Mouse (Mus musculus): ENCODE measurements around the gene Ube3b. TPM values are rescaled to one million over a fixed set of nuclear protein-coding genes. Genes with fewer than 3 reads are reported as not detected.

The Ube3b gene
- polyA plus RNA-seq, 1 experiment from 2014 or later, result 49.8 TPM

DNA sequence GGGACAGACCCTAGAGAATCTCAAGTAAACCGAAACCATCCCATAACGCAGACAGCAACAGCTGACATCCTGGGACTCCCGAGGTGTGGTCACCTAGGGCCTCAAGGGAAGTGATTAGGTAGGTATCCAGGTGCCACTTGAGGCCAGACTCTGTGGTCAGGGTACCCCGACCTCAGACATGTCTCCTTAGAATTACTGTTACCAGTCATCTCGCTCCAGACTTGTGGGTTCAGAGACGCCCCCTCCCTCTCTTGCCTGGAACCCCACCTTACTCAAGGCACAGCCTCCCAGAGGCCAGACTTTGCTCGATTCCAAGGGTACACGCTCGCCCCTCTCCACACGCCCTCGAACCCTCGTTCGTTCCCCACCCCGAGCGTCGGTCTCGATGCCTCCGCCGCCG is 644 bp upstream of the Ube3b start:
- Histone ChIP-seq H3K4me3 (peak overlapping the region; percentile 96), H3K4me1 (peaks cover 46% of the 10 kb centered on the region), H3K27me3 (ENCODE audit: low read depth, poor library complexity, severe bottlenecking) (no peaks in the 10 kb centered on the region), H3K36me3 (peaks cover 38% of the 10 kb centered on the region), H3K27ac (replicated peaks) (peak overlapping the region; percentile 98), H3K9me3 (replicated peaks) (no peaks in the 10 kb centered on the region)
- 3% methylated on average over 20 of the region's 20 CpGs for WGBS
- DNase-seq (ENCODE audit: low spot score), result peak; percentile 30

DNA sequence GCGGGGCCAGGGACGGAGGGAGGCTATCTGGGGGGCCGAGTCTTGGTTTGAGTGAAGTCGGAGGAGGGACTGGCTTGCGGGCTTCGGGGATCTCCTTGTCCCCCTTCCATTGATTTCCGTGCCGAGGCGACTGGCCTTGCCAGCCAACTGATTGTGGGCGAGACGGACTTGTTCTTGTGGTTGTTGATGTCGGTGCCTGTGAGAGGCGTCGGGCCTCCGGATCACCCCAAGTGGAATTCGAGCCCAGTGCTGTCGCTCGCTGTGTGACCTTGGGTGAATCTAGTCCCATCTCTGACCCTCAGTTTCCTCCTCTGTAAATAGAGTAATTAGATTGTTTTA is 575 bp downstream of the Ube3b start:
- H3K36me3 ChIP-seq, result peaks cover 38% of the 10 kb centered on the region
- no peak for DNase-seq (ENCODE audit: low spot score)
- H3K4me1 ChIP-seq, result peaks cover 41% of the 10 kb centered on the region
- peak overlapping the region; percentile 98 for H3K27ac ChIP-seq (replicated peaks)
- no peaks in the 10 kb centered on the region for H3K9me3 ChIP-seq (replicated peaks)
- no peaks in the 10 kb centered on the region for H3K27me3 ChIP-seq (ENCODE audit: low read depth, poor library complexity, severe bottlenecking)
- under 1% methylated on average over 18 of the region's 18 CpGs for WGBS
- peak overlapping the region; percentile 96 for H3K4me3 ChIP-seq

DNA sequence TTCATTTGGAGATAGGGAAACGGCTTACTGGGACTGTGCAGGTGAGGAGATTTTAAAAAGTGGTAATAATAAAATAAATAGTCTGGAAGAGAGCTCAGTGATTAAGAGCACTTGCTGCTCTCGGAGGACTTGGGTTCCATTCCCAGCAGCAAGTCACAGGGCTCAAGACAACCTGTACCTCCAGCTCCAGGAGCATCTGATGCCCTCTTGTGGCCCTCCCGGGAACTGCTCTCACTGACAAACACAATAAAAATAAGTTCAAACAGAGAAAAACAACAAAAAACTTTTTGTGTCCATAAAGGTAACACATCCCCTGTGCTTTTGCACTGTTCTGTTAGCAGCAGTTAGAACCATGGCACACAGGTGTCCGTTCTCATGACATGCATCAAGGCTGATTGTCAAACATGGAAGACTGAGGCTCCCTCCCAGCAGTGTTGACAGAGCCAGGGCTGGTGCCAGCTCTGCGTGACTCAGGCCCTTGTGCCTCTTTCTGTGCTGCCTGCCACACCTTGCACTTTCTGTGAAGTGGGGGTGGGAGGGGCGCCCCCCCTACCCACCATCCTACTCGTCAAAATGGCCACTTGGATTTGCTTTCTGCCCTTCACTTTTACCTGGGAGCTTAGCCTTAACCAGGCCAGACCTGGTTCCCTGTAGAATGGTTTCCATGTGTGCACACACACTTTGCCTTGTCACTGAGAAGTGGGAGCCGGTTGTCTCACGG is 2.9 kb downstream of the Ube3b start:
- Histone ChIP-seq H3K4me1 (peaks cover 32% of the 10 kb centered on the region), H3K27me3 (ENCODE audit: low read depth, poor library complexity, severe bottlenecking) (no peaks in the 10 kb centered on the region), H3K36me3 (peaks cover 54% of the 10 kb centered on the region), H3K27ac (replicated peaks) (no peak overlapping the region), H3K4me3 (no peak overlapping the region), H3K9me3 (replicated peaks) (no peaks in the 10 kb centered on the region)
- DNase-seq (ENCODE audit: low spot score), result peak; percentile 50
- WGBS, result 84% methylated on average over 9 of the region's 9 CpGs

DNA sequence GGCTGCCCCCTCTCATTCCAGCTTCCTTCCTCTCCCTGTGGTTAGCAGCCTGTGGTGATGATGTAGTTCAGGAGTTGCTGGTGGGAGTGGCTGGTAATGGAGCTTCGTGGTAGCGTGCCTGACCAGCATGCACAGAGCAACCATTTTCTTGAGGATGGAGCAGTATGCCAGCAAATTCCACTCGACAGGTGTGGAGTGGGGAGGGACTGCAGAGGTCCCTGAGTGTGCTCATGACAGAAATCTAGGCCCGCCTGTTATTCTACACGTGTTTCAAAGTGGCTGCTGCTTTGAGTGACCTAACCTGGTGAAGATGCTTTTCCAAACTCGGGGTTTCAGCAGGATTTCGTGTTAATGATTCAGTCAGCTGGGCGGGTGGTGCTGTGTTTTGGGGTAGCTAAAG is 4.0 kb downstream of the Ube3b start:
- H3K27ac ChIP-seq (replicated peaks), result no peak overlapping the region
- no peaks in the 10 kb centered on the region for H3K27me3 ChIP-seq (ENCODE audit: low read depth, poor library complexity, severe bottlenecking)
- H3K4me3 ChIP-seq, result no peak overlapping the region
- DNase-seq (ENCODE audit: low spot score), result no peak
- WGBS, result 93% methylated on average over 8 of the region's 8 CpGs
- no peaks in the 10 kb centered on the region for H3K9me3 ChIP-seq (replicated peaks)
- H3K4me1 ChIP-seq, result peaks cover 21% of the 10 kb centered on the region
- H3K36me3 ChIP-seq, result peaks cover 65% of the 10 kb centered on the region

DNA sequence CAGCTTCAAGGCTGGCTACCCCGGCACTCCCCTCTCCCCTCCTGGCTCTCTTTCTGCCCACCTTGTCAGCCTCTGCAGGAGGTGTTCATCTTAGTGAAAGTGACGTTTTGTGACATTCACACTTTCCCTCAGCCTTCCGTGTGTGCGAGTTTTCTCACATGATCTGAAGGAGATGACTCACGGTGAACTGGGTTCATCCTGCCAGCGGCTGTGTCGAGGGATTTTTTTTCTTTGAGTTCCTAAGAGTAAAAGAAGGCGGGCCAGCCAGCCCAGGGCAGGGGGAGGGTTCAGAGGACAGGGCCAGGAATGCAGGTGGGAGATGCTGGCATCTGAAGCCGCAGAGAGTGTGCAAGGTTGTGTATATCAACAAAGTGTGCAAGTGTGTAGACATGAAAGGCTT is 12.8 kb downstream of the Ube3b start:
- H3K27me3 ChIP-seq (ENCODE audit: low read depth, poor library complexity, severe bottlenecking), result no peaks in the 10 kb centered on the region
- peaks cover 100% of the 10 kb centered on the region for H3K36me3 ChIP-seq
- H3K4me3 ChIP-seq, result no peak overlapping the region
- no peaks in the 10 kb centered on the region for H3K4me1 ChIP-seq
- H3K27ac ChIP-seq (replicated peaks), result no peak overlapping the region
- WGBS, result 88% methylated on average over 9 of the region's 9 CpGs
- no peak for DNase-seq (ENCODE audit: low spot score)
- no peaks in the 10 kb centered on the region for H3K9me3 ChIP-seq (replicated peaks)

DNA sequence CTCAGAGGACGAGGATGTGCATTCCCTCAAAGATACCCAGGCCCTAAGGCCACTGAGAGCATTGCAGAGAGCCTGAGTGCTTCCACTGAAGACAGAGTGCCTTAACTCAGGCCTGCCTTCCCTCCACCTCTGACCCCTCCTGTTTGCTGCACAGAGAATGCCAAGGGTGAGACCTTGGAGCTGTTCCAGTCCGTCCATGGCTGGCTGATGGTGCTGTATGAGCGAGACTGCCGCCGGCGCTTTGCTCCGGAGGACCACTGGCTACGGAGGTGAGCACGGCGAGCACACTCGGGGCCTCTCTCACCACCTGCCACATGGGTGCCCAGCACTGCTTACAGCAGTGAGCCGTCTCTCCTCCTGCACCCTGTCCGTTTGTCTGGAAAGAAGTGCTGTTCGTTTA is 26.2 kb downstream of the Ube3b start:
- Histone ChIP-seq H3K36me3 (peaks cover 100% of the 10 kb centered on the region), H3K27ac (replicated peaks) (no peak overlapping the region), H3K4me1 (no peaks in the 10 kb centered on the region), H3K27me3 (ENCODE audit: low read depth, poor library complexity, severe bottlenecking) (no peaks in the 10 kb centered on the region), H3K4me3 (no peak overlapping the region), H3K9me3 (replicated peaks) (no peaks in the 10 kb centered on the region)
- no peak for DNase-seq (ENCODE audit: low spot score)
- 93% methylated on average over 14 of the region's 14 CpGs for WGBS

DNA sequence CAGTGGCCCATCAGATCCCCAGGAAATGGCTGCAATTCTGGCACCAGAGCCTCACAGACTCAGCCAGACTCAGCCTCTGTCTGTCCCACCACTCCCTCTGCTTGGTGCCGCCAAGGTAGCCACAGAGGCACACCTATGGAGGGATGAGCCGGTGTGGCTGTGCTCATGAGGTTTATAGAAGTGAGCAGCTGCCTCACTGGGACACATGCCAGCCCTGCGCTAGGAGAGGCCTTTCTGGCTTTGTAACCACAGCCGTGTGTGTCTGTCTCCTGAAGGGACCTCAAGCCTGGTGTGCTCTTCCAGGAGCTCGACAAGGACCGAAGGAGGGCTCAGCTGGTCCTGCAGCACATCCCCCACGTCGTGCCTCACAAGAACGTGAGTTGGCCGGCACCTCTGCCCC is 26.9 kb downstream of the Ube3b start:
- DNase-seq (ENCODE audit: low spot score), result no peak

DNA sequence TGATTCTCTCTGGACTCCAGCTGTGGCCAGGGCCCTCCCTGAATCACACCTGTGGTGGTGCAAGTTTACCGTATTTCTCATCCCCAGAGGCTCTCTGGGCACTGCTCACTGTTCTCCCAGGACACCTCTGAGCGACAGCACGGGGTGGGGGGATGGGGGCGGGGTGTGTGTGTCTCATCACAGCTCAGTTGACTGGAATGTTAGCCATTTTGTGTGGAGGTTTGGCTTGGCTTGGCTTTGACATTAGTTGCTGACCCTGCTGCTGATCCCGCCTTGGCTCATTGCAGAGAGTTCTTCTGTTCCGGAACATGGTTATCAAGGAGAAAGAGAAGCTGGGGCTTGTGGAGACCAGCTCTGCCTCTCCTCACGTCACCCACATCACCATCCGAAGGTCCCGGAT is 27.4 kb downstream of the Ube3b start:
- no peaks in the 10 kb centered on the region for H3K9me3 ChIP-seq (replicated peaks)
- H3K36me3 ChIP-seq, result peaks cover 100% of the 10 kb centered on the region
- no peaks in the 10 kb centered on the region for H3K27me3 ChIP-seq (ENCODE audit: low read depth, poor library complexity, severe bottlenecking)
- 92% methylated on average over 9 of the region's 9 CpGs for WGBS
- H3K4me1 ChIP-seq, result no peaks in the 10 kb centered on the region
- no peak overlapping the region for H3K4me3 ChIP-seq
- H3K27ac ChIP-seq (replicated peaks), result no peak overlapping the region
- DNase-seq (ENCODE audit: low spot score), result no peak

More for the DNA sequence above, 26.9 kb downstream of the Ube3b start:
- Histone ChIP-seq H3K9me3 (replicated peaks) (no peaks in the 10 kb centered on the region), H3K4me3 (no peak overlapping the region), H3K4me1 (no peaks in the 10 kb centered on the region), H3K36me3 (peaks cover 100% of the 10 kb centered on the region), H3K27me3 (ENCODE audit: low read depth, poor library complexity, severe bottlenecking) (no peaks in the 10 kb centered on the region), H3K27ac (replicated peaks) (no peak overlapping the region)
- WGBS, result 91% methylated on average over 10 of the region's 10 CpGs

DNA sequence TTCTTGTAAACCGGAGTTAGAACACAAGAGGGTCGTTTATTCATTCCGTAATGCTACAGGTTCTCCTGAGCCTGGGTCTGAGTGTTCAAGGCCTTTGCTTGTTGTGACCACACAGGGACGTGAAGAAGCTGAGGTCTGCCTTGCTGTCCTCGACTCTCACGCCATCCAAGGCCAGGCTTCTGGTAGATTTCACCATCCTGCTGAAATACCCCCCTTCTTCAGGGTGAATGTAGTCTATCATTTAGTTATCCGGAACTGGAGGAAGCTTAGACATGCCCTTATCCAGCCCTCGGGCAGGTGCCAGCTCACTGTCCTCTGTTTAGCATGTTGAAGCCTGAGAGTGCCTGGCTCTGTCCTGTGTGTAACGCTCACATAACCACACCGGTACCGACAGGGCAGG is 28.4 kb downstream of the Ube3b start:
- no peak for DNase-seq (ENCODE audit: low spot score)
- Histone ChIP-seq H3K4me1 (no peaks in the 10 kb centered on the region), H3K36me3 (peaks cover 100% of the 10 kb centered on the region), H3K27ac (replicated peaks) (no peak overlapping the region), H3K27me3 (ENCODE audit: low read depth, poor library complexity, severe bottlenecking) (no peaks in the 10 kb centered on the region), H3K4me3 (no peak overlapping the region), H3K9me3 (replicated peaks) (no peaks in the 10 kb centered on the region)
- WGBS, result 93% methylated on average over 11 of the region's 11 CpGs

DNA sequence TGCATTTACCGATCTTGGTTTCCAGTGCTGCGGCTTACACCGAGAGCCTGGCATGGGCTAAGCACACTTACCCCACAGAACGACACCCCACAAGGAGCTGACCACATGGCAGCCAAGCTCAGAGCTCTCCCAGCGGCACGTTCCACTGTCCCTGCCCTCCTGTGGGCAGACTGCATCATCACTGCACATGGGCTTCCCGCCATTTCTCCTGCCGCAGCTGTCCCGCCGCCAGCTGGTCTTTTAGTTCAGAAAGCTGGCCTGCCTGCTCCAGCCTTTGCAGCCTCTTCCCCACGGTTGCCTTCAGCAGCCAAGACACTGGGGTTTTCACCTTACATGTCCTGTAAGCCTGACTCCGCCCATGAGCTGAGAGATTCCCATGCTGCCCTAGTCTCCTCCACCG is 30.0 kb downstream of the Ube3b start:
- Histone ChIP-seq H3K9me3 (replicated peaks) (no peaks in the 10 kb centered on the region), H3K36me3 (peaks cover 100% of the 10 kb centered on the region), H3K4me1 (no peaks in the 10 kb centered on the region), H3K4me3 (no peak overlapping the region), H3K27ac (replicated peaks) (no peak overlapping the region), H3K27me3 (ENCODE audit: low read depth, poor library complexity, severe bottlenecking) (no peaks in the 10 kb centered on the region)
- 93% methylated on average over 13 of the region's 13 CpGs for WGBS
- DNase-seq (ENCODE audit: low spot score), result no peak

DNA sequence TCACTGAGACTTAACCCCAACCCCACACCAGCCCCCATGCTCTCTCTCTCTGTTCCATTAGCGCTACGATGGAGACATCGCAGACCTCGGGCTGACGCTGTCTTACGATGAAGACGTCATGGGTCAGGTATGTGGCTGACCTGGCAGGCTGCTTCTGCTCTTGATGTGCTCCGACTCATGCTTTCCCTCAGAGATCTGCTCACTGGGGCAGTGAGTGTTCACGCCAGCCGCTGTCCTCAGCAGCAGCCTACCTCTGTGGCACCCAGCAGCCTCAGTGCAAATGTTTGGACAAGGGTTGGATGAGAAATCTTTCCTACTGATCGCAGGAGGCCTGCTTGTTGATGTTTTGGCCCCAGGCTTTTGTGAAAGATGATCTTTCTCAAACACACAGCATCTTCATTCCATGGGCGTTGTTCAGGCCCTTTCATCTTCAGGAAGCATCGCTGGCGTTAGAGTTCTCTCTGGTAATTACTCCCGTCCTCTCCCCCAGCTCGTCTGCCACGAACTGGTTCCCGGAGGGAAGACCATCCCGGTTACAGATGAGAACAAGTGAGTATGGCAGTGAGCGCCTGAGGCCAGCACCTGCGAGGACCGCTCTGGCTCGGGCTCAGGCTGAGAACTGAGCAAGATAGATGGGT is 32.1 kb downstream of the Ube3b start:
- H3K9me3 ChIP-seq (replicated peaks), result no peaks in the 10 kb centered on the region
- no peak overlapping the region for H3K4me3 ChIP-seq
- 84% methylated on average over 23 of the region's 23 CpGs for WGBS
- H3K36me3 ChIP-seq, result peaks cover 100% of the 10 kb centered on the region
- DNase-seq (ENCODE audit: low spot score), result no peak
- no peaks in the 10 kb centered on the region for H3K27me3 ChIP-seq (ENCODE audit: low read depth, poor library complexity, severe bottlenecking)
- no peak overlapping the region for H3K27ac ChIP-seq (replicated peaks)
- no peaks in the 10 kb centered on the region for H3K4me1 ChIP-seq

DNA sequence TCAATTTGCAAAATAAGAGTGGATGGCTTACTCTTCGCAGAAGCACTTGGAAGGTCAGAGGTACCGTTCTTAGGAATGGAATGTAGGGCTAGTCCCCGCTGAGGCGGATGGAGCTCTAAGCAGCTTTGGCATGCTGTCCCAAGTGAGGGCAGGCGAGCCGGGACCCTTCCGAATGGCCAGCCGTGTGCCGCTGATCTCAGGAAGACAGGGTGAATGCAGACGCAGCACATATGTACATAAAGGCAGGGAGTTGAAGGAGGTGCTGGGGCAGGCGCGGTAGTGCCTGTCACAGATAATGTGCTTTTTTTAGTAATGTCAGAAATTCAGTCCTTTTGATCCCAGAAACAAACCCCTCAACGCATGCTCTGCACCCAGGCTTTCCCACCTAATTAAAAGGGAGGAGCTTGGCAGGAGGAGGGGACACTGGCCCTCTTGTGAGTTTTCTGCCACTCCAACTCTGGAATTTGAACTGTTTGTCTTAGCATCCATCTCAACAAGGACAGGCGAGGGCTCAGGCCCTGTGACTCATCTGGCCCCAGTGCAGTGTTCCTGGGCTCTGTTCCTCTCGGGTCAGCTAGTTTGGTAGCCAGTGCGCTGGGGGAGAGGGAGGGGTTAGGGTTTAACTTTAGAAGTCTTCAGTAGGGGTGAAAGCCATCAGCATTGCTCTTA is 32.8 kb downstream of the Ube3b start:
- Histone ChIP-seq H3K36me3 (peaks cover 100% of the 10 kb centered on the region), H3K9me3 (replicated peaks) (no peaks in the 10 kb centered on the region), H3K27ac (replicated peaks) (no peak overlapping the region), H3K4me1 (no peaks in the 10 kb centered on the region), H3K27me3 (ENCODE audit: low read depth, poor library complexity, severe bottlenecking) (no peaks in the 10 kb centered on the region), H3K4me3 (no peak overlapping the region)
- no peak for DNase-seq (ENCODE audit: low spot score)
- 80% methylated on average over 16 of the region's 16 CpGs for WGBS

DNA sequence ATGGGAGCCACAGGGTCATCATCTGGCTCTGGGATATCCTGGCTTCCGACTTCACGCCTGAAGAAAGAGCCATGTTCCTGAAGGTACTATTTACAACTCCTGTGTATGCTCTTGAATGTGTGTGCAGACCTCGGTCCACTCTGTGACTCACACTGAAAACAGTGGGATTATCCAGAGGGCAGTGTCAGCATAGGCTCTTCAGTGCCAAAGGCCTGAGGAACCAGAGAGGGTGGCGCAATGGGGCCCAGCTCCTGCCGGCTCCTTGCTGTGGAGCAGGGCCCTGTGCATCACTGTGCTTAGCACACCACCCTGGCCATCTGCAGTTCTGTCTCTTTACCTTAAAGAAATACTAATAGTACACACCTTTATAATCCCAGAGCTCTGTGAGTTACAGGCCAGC is 35.2 kb downstream of the Ube3b start:
- Histone ChIP-seq H3K9me3 (replicated peaks) (no peaks in the 10 kb centered on the region), H3K27ac (replicated peaks) (no peak overlapping the region), H3K4me1 (no peaks in the 10 kb centered on the region), H3K36me3 (peaks cover 100% of the 10 kb centered on the region), H3K27me3 (ENCODE audit: low read depth, poor library complexity, severe bottlenecking) (no peaks in the 10 kb centered on the region), H3K4me3 (no peak overlapping the region)
- 92% methylated on average over 5 of the region's 5 CpGs for WGBS
- no peak for DNase-seq (ENCODE audit: low spot score)

Measured in midbrain, embryonic 10.5 days (tissue).